Mouse (Mus musculus) liver (tissue): Measurements from ENCODE around the gene Klk1.
A peak's percentile ranks its signal among the peaks of the same experiment; 100 is the strongest.

ENCODE experiments used
- DNase-seq: peaks from one replicate; pipeline ENCODE4 v3.0.0-alpha.2; 2020; ENCODE audit warnings: mixed read lengths

Klk1 gene

GRCm38 (mm10) chr7:44254930-44255329 is 29.8 kb downstream of the Klk1 start:
- no peak for DNase-seq

DNA sequence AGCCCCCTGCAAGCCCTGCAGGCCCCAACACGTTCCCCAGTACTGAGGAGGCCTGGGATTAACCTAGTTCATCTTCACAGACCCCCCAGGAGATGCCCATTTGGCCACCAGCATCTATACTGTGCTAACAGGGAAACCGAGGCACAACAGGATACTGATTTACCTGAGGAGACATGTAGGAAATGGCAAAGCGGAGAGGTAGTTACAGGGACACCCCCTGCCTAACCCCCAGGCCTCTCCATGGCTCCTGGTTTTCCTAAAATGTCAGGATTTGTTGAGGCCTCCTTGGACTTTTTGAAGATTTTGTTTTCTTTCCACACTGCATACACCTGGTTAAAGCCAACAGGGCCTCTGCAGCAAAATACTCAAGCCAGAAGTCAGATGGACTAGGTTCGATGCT is 32.1 kb downstream of the Klk1 start, which contains the start of gene Acp4:
Gene Acp4, minus strand, starts transcription at position 101 of the 400 bp plus-strand sequence.
- no peak for DNase-seq

DNA sequence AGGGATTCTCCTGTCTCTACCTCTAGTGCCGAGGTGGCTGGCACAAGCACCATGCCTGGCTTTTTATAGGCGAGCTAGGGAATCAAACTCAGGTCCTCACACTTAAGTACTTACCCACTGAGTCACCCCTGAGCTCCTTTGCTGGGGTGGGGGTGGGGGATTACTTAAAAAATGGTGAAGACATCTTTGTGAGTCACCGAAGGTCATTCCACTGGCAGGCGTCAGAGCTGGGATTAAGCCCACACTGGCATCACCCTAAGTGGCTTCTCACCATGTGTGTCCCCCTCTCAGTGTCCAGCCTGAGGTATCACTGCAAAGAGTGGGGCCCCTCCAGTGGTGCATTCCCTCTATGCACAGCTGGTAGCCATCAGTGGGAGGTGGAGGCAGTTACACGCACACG is 35.2 kb downstream of the Klk1 start:
- DNase-seq: no peak

DNA sequence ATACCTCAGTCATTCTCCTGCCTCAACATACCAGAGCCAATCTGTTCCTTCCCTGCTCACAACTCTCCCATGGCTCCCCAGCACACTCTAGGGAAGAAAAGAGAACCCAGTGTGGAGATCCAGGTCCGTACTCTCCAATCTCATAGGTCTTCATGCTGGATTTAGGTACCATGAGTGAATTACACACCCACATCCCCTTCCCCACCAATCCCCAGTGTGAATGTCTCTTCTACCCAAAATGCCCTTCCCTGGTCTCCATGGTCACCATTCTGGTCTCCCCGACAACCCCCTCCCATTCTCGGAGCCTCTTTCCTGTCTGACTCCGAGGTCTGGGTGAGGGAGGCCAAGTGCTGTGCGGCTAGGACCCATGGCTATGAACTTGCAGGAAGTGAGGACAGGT is 36.0 kb downstream of the Klk1 start, which contains the start of gene Gm15517:
Gene Gm15517, plus strand, starts transcription at position 301 of the 400 bp plus-strand sequence.
- DNase-seq: no peak

- DNase-seq: peak; percentile 92
Observed at GRCm38 (mm10) chr7:44262791-44263643, 37.9 kb downstream of the Klk1 start.

GRCm38 (mm10) chr7:44268117-44268516 is 43.0 kb downstream of the Klk1 start:
- no peak for DNase-seq

- DNase-seq: no peak
Observed at GRCm38 (mm10) chr7:44269397-44269796, 44.2 kb downstream of the Klk1 start.

- no peak for DNase-seq
Observed at GRCm38 (mm10) chr7:44271309-44271708, 46.1 kb downstream of the Klk1 start.

DNA sequence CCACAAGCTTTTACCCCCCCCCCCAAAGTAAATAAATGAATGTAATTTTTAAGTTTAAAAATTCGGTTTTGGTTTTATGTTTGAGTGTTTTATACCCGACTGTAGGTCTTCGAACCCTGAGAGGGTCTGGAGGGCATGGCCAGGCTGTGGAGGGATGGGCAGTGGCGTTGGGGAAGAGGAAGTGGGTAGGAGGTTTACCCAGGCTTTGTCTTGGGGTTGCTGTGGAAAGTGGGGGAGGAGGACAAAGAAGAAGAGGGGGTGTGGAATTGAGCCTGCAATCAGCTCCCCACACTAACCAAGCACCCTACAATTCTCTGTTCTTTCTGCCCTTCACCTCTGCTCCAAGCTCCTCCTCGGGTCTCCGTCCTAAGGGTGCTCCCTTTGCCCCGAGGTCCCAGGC is 47.4 kb downstream of the Klk1 start:
- DNase-seq: no peak

GRCm38 (mm10) chr7:44273446-44273845 is 48.3 kb downstream of the Klk1 start:
- DNase-seq: no peak

GRCm38 (mm10) chr7:44274096-44274495 is 48.9 kb downstream of the Klk1 start:
- DNase-seq: no peak

- no peak for DNase-seq
Observed at GRCm38 (mm10) chr7:44275546-44275945, 50.4 kb downstream of the Klk1 start.

DNA sequence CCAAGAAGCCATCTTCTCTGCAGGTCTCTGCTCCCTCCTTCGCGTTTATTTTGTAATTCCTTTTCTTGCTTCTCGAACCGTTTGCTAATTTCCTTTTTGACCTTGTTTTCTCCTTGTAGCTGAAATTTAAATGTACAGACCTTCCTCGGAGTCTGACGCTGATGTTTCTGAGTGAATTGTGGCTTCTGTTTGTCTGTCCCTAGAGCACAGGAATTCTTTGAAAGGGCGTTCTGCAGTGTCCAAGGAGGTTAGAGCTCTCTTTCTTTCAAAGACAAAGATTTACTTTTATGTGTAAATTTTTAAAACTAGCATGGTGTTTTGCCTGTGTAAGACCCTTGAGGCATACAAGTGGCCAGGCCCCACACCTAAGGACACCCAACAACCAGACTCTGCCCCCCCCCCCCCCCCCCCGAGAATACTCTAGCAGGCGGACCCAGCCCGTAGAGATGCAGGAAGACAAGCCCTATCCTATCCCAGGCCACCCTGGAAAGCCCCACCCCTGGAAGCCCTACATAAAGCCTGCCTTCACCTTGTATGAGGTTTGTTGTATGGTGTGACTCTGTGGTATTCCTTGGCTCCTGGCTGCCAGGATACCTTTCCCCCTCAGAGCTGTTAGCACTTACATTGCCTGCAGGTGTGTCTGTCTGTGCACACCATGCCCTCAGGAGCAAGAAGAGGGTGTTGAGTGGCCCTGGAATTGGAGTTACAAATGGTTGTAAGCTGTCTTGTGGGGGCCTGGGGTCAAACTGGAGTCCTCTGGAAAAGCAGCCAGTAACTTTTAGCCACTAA is 51.5 kb downstream of the Klk1 start:
- no peak for DNase-seq

DNA sequence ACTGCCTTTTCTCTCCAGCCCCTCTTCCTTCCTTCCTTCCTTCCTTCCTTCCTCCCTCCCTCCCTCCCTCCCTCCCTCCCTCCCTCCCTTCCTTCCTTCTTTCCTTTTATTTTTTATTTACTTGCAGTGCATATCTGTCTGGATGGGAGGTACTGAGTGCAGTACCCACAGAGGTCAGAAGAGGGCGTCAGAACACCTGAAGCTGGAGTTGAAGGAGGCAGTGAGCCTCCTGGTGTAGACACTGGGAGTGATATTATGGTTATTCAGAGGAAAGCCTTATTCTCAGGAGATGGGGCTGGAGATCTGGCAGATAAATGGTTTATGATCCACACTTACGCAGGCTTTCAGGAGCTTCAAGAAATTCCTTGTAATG is 52.1 kb downstream of the Klk1 start:
- DNase-seq: peak; percentile 32
